In the genomic region with DNA sequence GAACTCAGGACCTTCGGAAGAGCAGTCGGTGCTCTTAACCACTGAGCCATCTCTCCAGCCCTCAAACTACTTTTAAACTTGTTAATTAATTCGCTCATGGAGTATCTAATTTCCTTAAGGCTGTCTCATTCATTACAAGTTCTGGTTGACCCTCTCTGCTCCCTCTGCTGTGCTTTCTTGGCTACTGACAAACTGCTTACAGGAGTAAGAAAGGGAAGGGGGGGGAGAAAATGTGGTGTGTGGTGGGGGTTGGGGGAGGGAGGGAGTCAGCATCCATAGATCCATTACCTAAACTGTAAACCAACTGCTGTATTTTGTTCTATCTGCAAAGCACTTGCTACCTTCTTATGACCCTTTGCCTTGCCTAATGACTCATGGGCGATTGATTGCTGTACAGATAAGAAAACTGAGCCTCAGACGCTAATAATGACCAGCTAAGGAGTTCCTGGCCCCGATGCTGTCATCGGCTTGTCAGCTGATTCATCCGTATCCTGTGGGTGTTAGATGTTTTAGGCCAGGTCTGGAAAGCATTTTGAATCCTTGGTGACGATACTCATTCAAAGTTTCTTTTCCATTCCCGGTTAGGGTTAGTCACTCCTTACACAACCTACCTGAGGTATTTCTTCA, we compare ENCODE assay signal across 11 mouse cellular contexts. TPM values are rescaled to one million over a fixed set of nuclear protein-coding genes. Genes with fewer than 3 reads are reported as not detected.
DNase-seq lines count a peak whose midpoint lies in the region; ATAC-seq and TF ChIP-seq lines count a peak whose summit lies in the region.
"Had no signal": no experiment of that assay in that cellular context is flagged by ENCODE, and none has a peak within 500 bp of the region (broad histone marks: within the 10 kb centered on the region; RNA-seq: fewer than 3 reads in every experiment).

No protein-coding gene starts in this region.

- H3K4me1 ChIP-seq in intestine, embryonic 16.5 days (ENCODE audit: control insufficient read depth, insufficient read depth, low read length): peaks cover 9% of the 10 kb centered on the region; the same call in 1 of the 2 replicates
- peaks cover 4% of the 10 kb centered on the region; the same call in 1 of the 2 replicates for H3K4me1 ChIP-seq in intestine, embryonic 15.5 days (replicated peaks)
- no peaks in the 10 kb centered on the region; the same call in 1 of the 2 replicates for H3K4me1 ChIP-seq in intestine, postnatal 0 days (replicated peaks; ENCODE audit: control insufficient read depth, insufficient read depth, low read length)

- ATAC-seq in intestine, embryonic 16.5 days: no peak
- ATAC-seq in intestine, embryonic 15.5 days: no peak
- ATAC-seq in intestine, postnatal 0 days: peak; percentile 10; the same call in 1 of the 2 replicates

- H3K27me3 ChIP-seq in intestine, embryonic 16.5 days (replicated peaks; ENCODE audit: control insufficient read depth, insufficient read depth, low read length): no peaks in the 10 kb centered on the region
- H3K27me3 ChIP-seq in intestine, embryonic 15.5 days (replicated peaks): no peaks in the 10 kb centered on the region
- no peaks in the 10 kb centered on the region for H3K27me3 ChIP-seq in intestine, postnatal 0 days (replicated peaks; ENCODE audit: control insufficient read depth, insufficient read depth, low read length)
- H3K27me3 ChIP-seq: limb, embryonic 12.5 days had no signal

- no peak for TF ChIP-seq CTCF in intestine, postnatal 0 days (IDR thresholded peaks at IDR 0.05; ENCODE audit: low read depth)

- peak; percentile 25 for DNase-seq in embryo, embryonic 10 days (ENCODE audit: low spot score)
- DNase-seq in embryo, embryonic 9.5 days (ENCODE audit: extremely low spot score): no peak
- DNase-seq in CD4-positive helper T cell, adult 2 months (ENCODE audit: low read depth, low spot score): peak; percentile 16
- DNase-seq in frontal cortex, postnatal 25 days (ENCODE audit: low spot score in 2 of 2): no peak
- no peak for DNase-seq in thymus, postnatal 0 days (ENCODE audit: low spot score)
- DNase-seq: cerebellum, postnatal 36 days; thymus, adult 18-20 months had no signal

- H3K36me3 ChIP-seq in intestine, embryonic 16.5 days (ENCODE audit: control insufficient read depth, insufficient read depth, low read length): no peaks in the 10 kb centered on the region
- H3K36me3 ChIP-seq in intestine, embryonic 15.5 days: no peaks in the 10 kb centered on the region
- no peaks in the 10 kb centered on the region for H3K36me3 ChIP-seq in intestine, postnatal 0 days (ENCODE audit: control insufficient read depth, insufficient read depth)
- H3K36me3 ChIP-seq: limb, embryonic 12.5 days had no signal

- H3K4me2 ChIP-seq in intestine, embryonic 16.5 days (ENCODE audit: low read depth, low read length): no peak overlapping the region
- no peak overlapping the region for H3K4me2 ChIP-seq in intestine, embryonic 15.5 days (replicated peaks)
- 0 out of 2 replicates have a peak overlapping the region, but pooled peaks have one; percentile 95 for H3K4me2 ChIP-seq in intestine, postnatal 0 days (replicated peaks; ENCODE audit: low read depth)

- H3K4me3 ChIP-seq in intestine, embryonic 16.5 days (ENCODE audit: low read length): no peak overlapping the region
- H3K4me3 ChIP-seq in intestine, embryonic 15.5 days (replicated peaks): no peak overlapping the region
- H3K4me3 ChIP-seq in intestine, postnatal 0 days (ENCODE audit: low read depth, low read length): no peak overlapping the region

- H3K9ac ChIP-seq in intestine, embryonic 16.5 days (ENCODE audit: low read depth, low read length): no peak overlapping the region
- H3K9ac ChIP-seq in intestine, embryonic 15.5 days: no peak overlapping the region
- no peak overlapping the region for H3K9ac ChIP-seq in intestine, postnatal 0 days (ENCODE audit: low read depth, low read length)
- H3K9ac ChIP-seq: limb, embryonic 12.5 days had no signal

- 54% methylated on average over 10 of the region's 10 CpGs for WGBS in intestine, embryonic 16.5 days
- 57% methylated on average over 10 of the region's 10 CpGs for WGBS in intestine, embryonic 15.5 days
- 51% methylated on average over 10 of the region's 10 CpGs for WGBS in intestine, postnatal 0 days

- H3K27ac ChIP-seq in intestine, embryonic 16.5 days (ENCODE audit: low read length): peak overlapping the region; percentile 16; the same call in 1 of the 2 replicates
- H3K27ac ChIP-seq in intestine, embryonic 15.5 days: no peak overlapping the region
- peak overlapping the region; percentile 98; the same call in 1 of the 2 replicates for H3K27ac ChIP-seq in intestine, postnatal 0 days (ENCODE audit: low read depth, low read length)
- H3K27ac ChIP-seq: limb, embryonic 12.5 days had no signal

- no peaks in the 10 kb centered on the region for H3K9me3 ChIP-seq in intestine, embryonic 16.5 days (ENCODE audit: control insufficient read depth, low read length)
- H3K9me3 ChIP-seq in intestine, embryonic 15.5 days: no peaks in the 10 kb centered on the region
- no peaks in the 10 kb centered on the region for H3K9me3 ChIP-seq in intestine, postnatal 0 days (ENCODE audit: control insufficient read depth)
- H3K9me3 ChIP-seq: limb, embryonic 12.5 days had no signal

RNA-seq across cellular contexts. Expression of gene Noct, which starts 1.3 kb away (rescaled TPM):
- polyA plus RNA-seq in intestine, embryonic 16.5 days (2015; fragmentation: Nextera tagmentation; extraction: Ambion mirVana): 4.9 TPM in 2 replicates
- polyA plus RNA-seq in intestine, embryonic 15.5 days (2015; fragmentation: Nextera tagmentation; extraction: Ambion mirVana): 7.0 and 7.4 TPM in 2 replicates
- 11.3 and 12.0 TPM in 2 replicates for polyA plus RNA-seq in intestine, postnatal 0 days (2015; fragmentation: Nextera tagmentation; extraction: Ambion mirVana)
- polyA plus RNA-seq in thymus, postnatal 0 days (2015; fragmentation: Nextera tagmentation; extraction: Ambion mirVana): 10.2 and 11.3 TPM in 2 replicates

Comparison
In these comparisons a context has a peak if more than half of its experiments do, and no peak if none do; other contexts are left out.
1. DNase-seq: peak in embryo, embryonic 10 days (single experiment) and CD4-positive helper T cell, adult 2 months (single experiment); none in embryo, embryonic 9.5 days (single experiment), frontal cortex, postnatal 25 days (0 of 2) and thymus, postnatal 0 days (single experiment).